Mouse (Mus musculus): ENCODE measurements around the gene Arl4d. TPM values are rescaled to one million over a fixed set of nuclear protein-coding genes. Genes with fewer than 3 reads are reported as not detected.

The Arl4d gene
- polyA plus RNA-seq, 1 experiment from 2014 or later = 33.1 TPM

- Histone ChIP-seq H3K4me1 (ENCODE audit: insufficient read depth, low read depth, low read length) (peaks cover 3% of the 10 kb centered on the region), H3K4me3 (ENCODE audit: low read depth, low read length) (no peak overlapping the region), H3K9ac (replicated peaks; ENCODE audit: low read depth) (no peak overlapping the region), H3K27ac (ENCODE audit: low read length) (no peak overlapping the region), H3K27me3 (replicated peaks; ENCODE audit: insufficient read depth, low read length) (no peaks in the 10 kb centered on the region), H3K36me3 (ENCODE audit: insufficient read depth, low read length) (no peaks in the 10 kb centered on the region), H3K4me2 (replicated peaks; ENCODE audit: low read depth, low read length) (no peak overlapping the region), H3K9me3 (ENCODE audit: low read length) (no peaks in the 10 kb centered on the region)
- ATAC-seq (no peak), DNase-seq (ENCODE audit: low spot score) (no peak)
- no peak for TF ChIP-seq CTCF (IDR thresholded peaks at IDR 0.05)
- TF ChIP-seq EP300 (IDR thresholded peaks at IDR 0.05) = no peak
- WGBS = 66% methylated on average over 5 of the region's 5 CpGs
These were observed 13.4 kb downstream of the Arl4d start for GRCm38 (mm10) chr11:101678770-101679169.

GRCm38 (mm10) chr11:101679907-101680306 lies 14.6 kb downstream of the Arl4d start:
- peak; percentile 88 for ATAC-seq
- H3K27me3 ChIP-seq (replicated peaks; ENCODE audit: insufficient read depth, low read length) = no peaks in the 10 kb centered on the region
- 47% methylated on average over 6 of the region's 7 CpGs for WGBS
- peak overlapping the region; percentile 66 for H3K27ac ChIP-seq (ENCODE audit: low read length)
- no peaks in the 10 kb centered on the region for H3K9me3 ChIP-seq (ENCODE audit: low read length)
- TF ChIP-seq CTCF (IDR thresholded peaks at IDR 0.05) (no peak), EP300 (IDR thresholded peaks at IDR 0.05) (peak; percentile 79)
- H3K4me1 ChIP-seq (ENCODE audit: insufficient read depth, low read depth, low read length) = no peaks in the 10 kb centered on the region; the same call in 1 of the 2 replicates
- no peak overlapping the region for H3K4me3 ChIP-seq (ENCODE audit: low read depth, low read length)
- DNase-seq (ENCODE audit: low spot score) = peak; percentile 65
- H3K36me3 ChIP-seq (ENCODE audit: insufficient read depth, low read length) = no peaks in the 10 kb centered on the region
- H3K9ac ChIP-seq (replicated peaks; ENCODE audit: low read depth) = no peak overlapping the region
- no peak overlapping the region for H3K4me2 ChIP-seq (replicated peaks; ENCODE audit: low read depth, low read length)

- no peak for DNase-seq (ENCODE audit: low spot score)
- WGBS = 54% methylated on average over 3 of the region's 3 CpGs
- Histone ChIP-seq H3K9me3 (ENCODE audit: low read length) (no peaks in the 10 kb centered on the region), H3K27me3 (replicated peaks; ENCODE audit: insufficient read depth, low read length) (no peaks in the 10 kb centered on the region), H3K4me2 (replicated peaks; ENCODE audit: low read depth, low read length) (no peak overlapping the region), H3K9ac (replicated peaks; ENCODE audit: low read depth) (no peak overlapping the region), H3K4me1 (ENCODE audit: insufficient read depth, low read depth, low read length) (no peaks in the 10 kb centered on the region; the same call in 1 of the 2 replicates), H3K27ac (ENCODE audit: low read length) (peak overlapping the region; percentile 66), H3K4me3 (ENCODE audit: low read depth, low read length) (no peak overlapping the region), H3K36me3 (ENCODE audit: insufficient read depth, low read length) (no peaks in the 10 kb centered on the region)
- ATAC-seq = peak; percentile 13; the same call in 1 of the 2 replicates
- TF ChIP-seq CTCF (IDR thresholded peaks at IDR 0.05) (no peak), EP300 (IDR thresholded peaks at IDR 0.05) (no peak)
These were observed 15.4 kb downstream of the Arl4d start for GRCm38 (mm10) chr11:101680634-101681325.

- WGBS = 85% methylated on average over 1 of the region's 1 CpGs
- Histone ChIP-seq H3K4me1 (ENCODE audit: insufficient read depth, low read depth, low read length) (no peaks in the 10 kb centered on the region; the same call in 1 of the 2 replicates), H3K27me3 (replicated peaks; ENCODE audit: insufficient read depth, low read length) (no peaks in the 10 kb centered on the region), H3K36me3 (ENCODE audit: insufficient read depth, low read length) (no peaks in the 10 kb centered on the region), H3K27ac (ENCODE audit: low read length) (no peak overlapping the region), H3K4me2 (replicated peaks; ENCODE audit: low read depth, low read length) (no peak overlapping the region), H3K9me3 (ENCODE audit: low read length) (no peaks in the 10 kb centered on the region), H3K9ac (replicated peaks; ENCODE audit: low read depth) (no peak overlapping the region), H3K4me3 (ENCODE audit: low read depth, low read length) (no peak overlapping the region)
- ATAC-seq = no peak
- no peak for DNase-seq (ENCODE audit: low spot score)
- TF ChIP-seq EP300 (IDR thresholded peaks at IDR 0.05) (no peak), CTCF (IDR thresholded peaks at IDR 0.05) (no peak)
These were observed 16.6 kb downstream of the Arl4d start for GRCm38 (mm10) chr11:101681968-101682367.

GRCm38 (mm10) chr11:101682410-101682960 lies 17.1 kb downstream of the Arl4d start:
- no peaks in the 10 kb centered on the region for H3K27me3 ChIP-seq (replicated peaks; ENCODE audit: insufficient read depth, low read length)
- no peaks in the 10 kb centered on the region for H3K9me3 ChIP-seq (ENCODE audit: low read length)
- peaks cover 4% of the 10 kb centered on the region for H3K4me1 ChIP-seq (ENCODE audit: insufficient read depth, low read depth, low read length)
- no peak overlapping the region for H3K27ac ChIP-seq (ENCODE audit: low read length)
- ATAC-seq = no peak
- no peak overlapping the region for H3K9ac ChIP-seq (replicated peaks; ENCODE audit: low read depth)
- no peak overlapping the region for H3K4me2 ChIP-seq (replicated peaks; ENCODE audit: low read depth, low read length)
- WGBS = 50% methylated on average over 7 of the region's 7 CpGs
- H3K4me3 ChIP-seq (ENCODE audit: low read depth, low read length) = no peak overlapping the region
- DNase-seq (ENCODE audit: low spot score) = no peak
- H3K36me3 ChIP-seq (ENCODE audit: insufficient read depth, low read length) = no peaks in the 10 kb centered on the region
- TF ChIP-seq CTCF (IDR thresholded peaks at IDR 0.05) (no peak), EP300 (IDR thresholded peaks at IDR 0.05) (no peak)

GRCm38 (mm10) chr11:101687351-101688301 lies 22.3 kb downstream of the Arl4d start:
- DNase-seq (ENCODE audit: low spot score) = peak; percentile 79
- Histone ChIP-seq H3K36me3 (ENCODE audit: insufficient read depth, low read length) (no peaks in the 10 kb centered on the region), H3K9me3 (ENCODE audit: low read length) (no peaks in the 10 kb centered on the region), H3K4me2 (replicated peaks; ENCODE audit: low read depth, low read length) (peak overlapping the region; percentile 34), H3K9ac (replicated peaks; ENCODE audit: low read depth) (no peak overlapping the region; the same call in 1 of the 2 replicates), H3K4me3 (ENCODE audit: low read depth, low read length) (no peak overlapping the region), H3K4me1 (ENCODE audit: insufficient read depth, low read depth, low read length) (peaks cover 6% of the 10 kb centered on the region; the same call in 1 of the 2 replicates), H3K27me3 (replicated peaks; ENCODE audit: insufficient read depth, low read length) (no peaks in the 10 kb centered on the region), H3K27ac (ENCODE audit: low read length) (peak overlapping the region; percentile 71)
- TF ChIP-seq CTCF (IDR thresholded peaks at IDR 0.05) = no peak; the same call in 1 of the 2 replicates
- TF ChIP-seq EP300 (IDR thresholded peaks at IDR 0.05) = no peak
- ATAC-seq = peak; percentile 90
- 34% methylated on average over 13 of the region's 13 CpGs for WGBS

Measured in lung, postnatal 0 days (tissue).